Mouse (Mus musculus) embryo, embryonic 11 days (tissue): ENCODE measurements at regions not wholly inside any gene's neighbourhood (a gene's known extent, or its start where the extent isn't known, plus 50 kb on each side); places are given as distances from the start of the nearest gene placed in this dataset.

Experiments
- DNase-seq: peaks from one replicate; pipeline ENCODE4 v3.0.0-alpha.2; 2015

GRCm38 (mm10) chr9:92097806-92098205, 94.9 kb upstream of the Plscr5 start:
- no peak for DNase-seq

- DNase-seq = no peak
Measured at GRCm38 (mm10) chr9:92129504-92129903, 63.2 kb upstream of the Plscr5 start.

DNA sequence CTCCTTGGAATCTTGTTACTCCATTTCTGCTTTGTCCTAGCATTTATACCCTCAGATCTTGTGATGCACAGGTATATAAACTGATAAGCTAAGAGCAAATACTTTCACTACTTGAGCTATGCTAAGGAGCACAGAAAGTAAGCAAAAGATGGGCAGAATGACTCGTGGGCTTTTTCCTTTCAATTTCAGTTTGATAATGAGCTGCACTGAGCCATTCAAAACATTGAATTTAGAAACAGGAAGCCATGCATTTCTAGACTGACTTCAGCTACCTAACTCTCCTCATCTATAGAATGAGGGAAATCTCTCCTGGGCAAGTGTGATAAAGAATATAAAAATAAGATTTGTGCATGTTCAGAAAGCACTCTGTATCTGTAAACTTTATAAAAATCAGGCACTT, 62.3 kb upstream of the Plscr5 start:
- no peak for DNase-seq

DNA sequence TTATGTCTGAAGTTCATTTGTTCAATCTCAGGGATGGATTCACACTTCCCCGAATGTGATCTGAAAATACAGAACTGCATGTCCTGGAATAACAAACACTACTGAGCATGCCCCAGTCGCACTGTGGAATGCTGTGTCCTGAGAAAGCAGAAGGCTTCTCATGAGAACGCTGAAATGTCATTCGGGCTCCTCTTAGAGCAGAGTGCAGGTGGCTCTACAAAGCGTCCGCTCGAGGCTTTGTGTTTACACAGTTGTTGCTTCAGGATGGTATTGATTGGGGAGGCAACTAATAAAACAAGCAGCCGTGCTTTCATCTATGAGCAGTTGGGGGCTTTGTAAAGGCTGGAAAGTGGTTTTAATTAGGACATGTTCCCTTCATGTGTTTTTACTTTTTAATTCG, 60.3 kb upstream of the Plscr5 start:
- peak; percentile 66 for DNase-seq

DNA sequence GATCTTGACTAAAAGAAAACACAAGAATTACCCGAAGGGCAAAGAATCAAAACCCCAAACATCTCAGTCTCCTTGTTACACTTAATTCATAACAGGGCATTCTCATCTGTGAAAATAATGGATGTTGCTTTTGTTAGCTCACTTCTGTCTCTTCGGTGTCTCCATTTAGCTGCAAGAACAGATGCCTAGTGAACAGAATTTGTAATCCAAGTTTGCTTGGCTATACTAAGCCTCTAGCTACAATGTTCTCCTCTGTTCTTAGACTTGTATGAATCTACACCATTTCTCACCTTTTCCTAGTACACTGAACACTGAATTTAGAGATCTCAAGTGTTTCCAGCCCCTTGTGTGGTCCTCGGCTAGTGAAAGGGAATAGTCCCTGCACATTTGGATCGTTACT, 50.8 kb upstream of the Plscr5 start:
- no peak for DNase-seq
